Mouse (Mus musculus): ENCODE measurements around the gene Fam57b. TPM values are rescaled to one million over a fixed set of nuclear protein-coding genes. Genes with fewer than 3 reads are reported as not detected.

The Fam57b gene
- total RNA-seq, 2 experiments from 2014 or later = 135 to 141 TPM

Other genes with a start within 250 kb of the Fam57b start
- gene Eif3c, start 231.3 kb upstream of the Fam57b start, total RNA-seq (2021) = 100 to 1,000 TPM; 194 to 195 TPM
- 1 to 10 TPM in 1 of 2 experiments, under 1 TPM in 1; 0.97 to 1.1 TPM for gene Apobr, start 212.7 kb upstream of the Fam57b start, total RNA-seq (2021)
- gene Cln3, start 211.9 kb upstream of the Fam57b start, total RNA-seq (2021) = 10 to 100 TPM; 21.2 to 22.1 TPM
- gene Il27, start 202.7 kb upstream of the Fam57b start, total RNA-seq (2021) = not detected
- gene Nupr1, start 166.8 kb upstream of the Fam57b start, total RNA-seq (2021) = 1 to 10 TPM; 8.7 to 8.9 TPM
- gene Sgf29, start 148.4 kb upstream of the Fam57b start, total RNA-seq (2021) = 10 to 100 TPM; 32.8 to 42.3 TPM
- gene Sult1a1, start 121.2 kb upstream of the Fam57b start, total RNA-seq (2021) = 1 to 10 TPM; 2.7 to 8.2 TPM
- gene Bola2, start 102.3 kb upstream of the Fam57b start, total RNA-seq (2021) = 100 to 1,000 TPM; 118 to 124 TPM
- 10 to 100 TPM; 21.6 to 22.5 TPM for gene Slx1b, start 101.9 kb upstream of the Fam57b start, total RNA-seq (2021)
- 100 to 1,000 TPM; 178 to 199 TPM for gene Coro1a, start 89.9 kb upstream of the Fam57b start, total RNA-seq (2021)
- gene Mapk3, start 38.1 kb upstream of the Fam57b start, total RNA-seq (2021) = 100 to 1,000 TPM; 260 to 263 TPM
- gene Gdpd3, start 31.3 kb upstream of the Fam57b start, total RNA-seq (2021) = 1 to 10 TPM; 2.6 to 3.5 TPM
- gene Ypel3, start 20.7 kb upstream of the Fam57b start, total RNA-seq (2021) = 100 to 1,000 TPM; 167 to 169 TPM
- under 1 TPM; 0.21 to 0.41 TPM for gene Tbx6, start 16.2 kb upstream of the Fam57b start, total RNA-seq (2021)
- gene Ppp4c, start 5.2 kb upstream of the Fam57b start, total RNA-seq (2021) = 10 to 100 TPM; 54.4 to 56.2 TPM
- not detected for gene 4930451I11Rik, start 34.0 kb downstream of the Fam57b start, total RNA-seq (2021)
- 10 to 100 TPM; 74.1 to 80.3 TPM for gene Doc2a, start 49.7 kb downstream of the Fam57b start, total RNA-seq (2021)
- gene Hirip3, start 64.3 kb downstream of the Fam57b start, total RNA-seq (2021) = 10 to 100 TPM; 32.4 to 41.1 TPM
- gene Ino80e, start 64.7 kb downstream of the Fam57b start, total RNA-seq (2021) = 10 to 100 TPM; 51.5 to 56.4 TPM
- gene Taok2, start 87.0 kb downstream of the Fam57b start, total RNA-seq (2021) = 100 to 1,000 TPM; 161 to 168 TPM
- gene Tmem219, start 125.2 kb downstream of the Fam57b start, total RNA-seq (2021) = 10 to 100 TPM; 22.4 to 25.2 TPM
- 100 to 1,000 TPM; 143 to 150 TPM for gene Kctd13, start 131.2 kb downstream of the Fam57b start, total RNA-seq (2021)
- 10 to 100 TPM; 49.0 to 58.8 TPM for gene Asphd1, start 151.9 kb downstream of the Fam57b start, total RNA-seq (2021)
- gene Sez6l2, start 152.9 kb downstream of the Fam57b start, total RNA-seq (2021) = 100 to 1,000 TPM; 306 to 312 TPM
- 100 to 1,000 TPM; 163 to 166 TPM for gene Cdipt, start 178.2 kb downstream of the Fam57b start, total RNA-seq (2021)
- gene Cdiptos, start 178.4 kb downstream of the Fam57b start, total RNA-seq (2021) = under 1 TPM in 1 of 2 experiments, not detected in 1; 0.17 TPM
- gene Mvp, start 217.0 kb downstream of the Fam57b start, total RNA-seq (2021) = 1 to 10 TPM; 4.4 to 4.5 TPM
- gene Pagr1b, start 218.8 kb downstream of the Fam57b start, total RNA-seq (2021) = under 1 TPM in 1 of 2 experiments, not detected in 1; 0.94 TPM
- 10 to 100 TPM; 17.1 to 17.7 TPM for gene Pagr1a, start 219.7 kb downstream of the Fam57b start, total RNA-seq (2021)
- gene Gm42742, start 223.4 kb downstream of the Fam57b start, total RNA-seq (2021) = 10 to 100 TPM; 38.9 to 40.8 TPM
- 100 to 1,000 TPM; 182 to 196 TPM for gene Prrt2, start 223.5 kb downstream of the Fam57b start, total RNA-seq (2021)
- gene Maz, start 229.4 kb downstream of the Fam57b start, total RNA-seq (2021) = 100 to 1,000 TPM; 265 to 274 TPM
- gene Kif22, start 244.8 kb downstream of the Fam57b start, total RNA-seq (2021) = 1 to 10 TPM; 8.8 to 9.8 TPM

Measured in left cerebral cortex, postnatal 10 days (tissue).